Mouse (Mus musculus) kidney, adult 9 months (tissue): ENCODE results near the gene Erg.

Experiments
- DNase-seq: peaks from one replicate; pipeline ENCODE4 v3.0.0; 2022

The Erg gene

GRCm38 (mm10) chr16:95438848-95439540 is 147.4 kb downstream of the Erg start:
- DNase-seq = peak; percentile 74

- DNase-seq = no peak
Measured at GRCm38 (mm10) chr16:95436611-95437010, 149.8 kb downstream of the Erg start.

- no peak for DNase-seq
Measured at GRCm38 (mm10) chr16:95436051-95436450, 150.3 kb downstream of the Erg start.

- no peak for DNase-seq
Measured at GRCm38 (mm10) chr16:95434434-95434833, 152.0 kb downstream of the Erg start.

- no peak for DNase-seq
Measured at GRCm38 (mm10) chr16:95432540-95432971, 153.8 kb downstream of the Erg start.

- no peak for DNase-seq
Measured at GRCm38 (mm10) chr16:95429851-95430250, 156.5 kb downstream of the Erg start.

GRCm38 (mm10) chr16:95428239-95428638 is 158.2 kb downstream of the Erg start:
- no peak for DNase-seq

- DNase-seq = no peak
Measured at GRCm38 (mm10) chr16:95427512-95427911, 158.9 kb downstream of the Erg start.

GRCm38 (mm10) chr16:95422658-95423073 is 163.7 kb downstream of the Erg start:
- DNase-seq = no peak

- DNase-seq = no peak
Measured at GRCm38 (mm10) chr16:95421235-95421886, 165.0 kb downstream of the Erg start.

GRCm38 (mm10) chr16:95415921-95416320 is 170.5 kb downstream of the Erg start:
- no peak for DNase-seq

GRCm38 (mm10) chr16:95415372-95415771 is 171.0 kb downstream of the Erg start:
- DNase-seq = no peak

GRCm38 (mm10) chr16:95413401-95413959 is 172.9 kb downstream of the Erg start:
- DNase-seq = no peak

GRCm38 (mm10) chr16:95408096-95408495 is 178.3 kb downstream of the Erg start:
- DNase-seq = no peak

GRCm38 (mm10) chr16:95405496-95405895 is 180.9 kb downstream of the Erg start:
- no peak for DNase-seq

GRCm38 (mm10) chr16:95403453-95403852 is 182.9 kb downstream of the Erg start:
- peak; percentile 28 for DNase-seq

- no peak for DNase-seq
Measured at GRCm38 (mm10) chr16:95401869-95402268, 184.5 kb downstream of the Erg start.

GRCm38 (mm10) chr16:95398761-95399343 is 187.5 kb downstream of the Erg start:
- DNase-seq = no peak

- DNase-seq = no peak
Measured at GRCm38 (mm10) chr16:95390787-95391186, 195.6 kb downstream of the Erg start.

GRCm38 (mm10) chr16:95388811-95389529 is 197.4 kb downstream of the Erg start:
- DNase-seq = no peak

- no peak for DNase-seq
Measured at GRCm38 (mm10) chr16:95388292-95388691, 198.1 kb downstream of the Erg start.

- DNase-seq = no peak
Measured at GRCm38 (mm10) chr16:95387008-95387407, 199.4 kb downstream of the Erg start.
